Mouse (Mus musculus) left cerebral cortex, adult 11 months (tissue): ENCODE measurements at regions not wholly inside any gene's neighbourhood (a gene's known extent, or its start where the extent isn't known, plus 50 kb on each side); places are given as distances from the start of the nearest gene placed in this dataset.
"Not testable (repeated sequence)": the region's sequence is repeated elsewhere in the genome, so short reads cannot be mapped to it uniquely, and the experiment has no call there.

Experiments
- DNase-seq: peaks from one replicate; pipeline ENCODE4 v3.0.0; 2022; ENCODE audit warnings: low spot score

GRCm38 (mm10) chr17:27281241-27281640 is 77.0 kb upstream of the Lemd2 start:
- DNase-seq: no peak

- DNase-seq: not testable (repeated sequence)
Observed at GRCm38 (mm10) chr17:27279491-27280288, 75.4 kb upstream of the Lemd2 start.

- DNase-seq: not testable (repeated sequence)
Observed at GRCm38 (mm10) chr17:27277786-27278185, 73.5 kb upstream of the Lemd2 start.

- DNase-seq: not testable (repeated sequence)
Observed at GRCm38 (mm10) chr17:27271756-27272155, 67.5 kb upstream of the Lemd2 start.

GRCm38 (mm10) chr17:27270776-27271175 is 66.5 kb upstream of the Lemd2 start:
- DNase-seq: not testable (repeated sequence)

- DNase-seq: not testable (repeated sequence)
Observed at GRCm38 (mm10) chr17:27264607-27265006, 60.3 kb upstream of the Lemd2 start.

GRCm38 (mm10) chr17:27262607-27263006 is 58.3 kb upstream of the Lemd2 start:
- DNase-seq: no peak

- DNase-seq: no peak
Observed at GRCm38 (mm10) chr17:27261981-27262380, 57.7 kb upstream of the Lemd2 start.

- no peak for DNase-seq
Observed at GRCm38 (mm10) chr17:27261251-27261650, 57.0 kb upstream of the Lemd2 start.

- no peak for DNase-seq
Observed at GRCm38 (mm10) chr17:27260116-27260515, 55.8 kb upstream of the Lemd2 start.

- no peak for DNase-seq
Observed at GRCm38 (mm10) chr17:27257345-27257744, 53.1 kb upstream of the Lemd2 start.

GRCm38 (mm10) chr17:27255804-27256203 is 51.5 kb upstream of the Lemd2 start:
- DNase-seq: no peak
